Mouse (Mus musculus): ENCODE measurements around the gene Zbtb20.
A peak's percentile ranks its signal among the peaks of the same experiment; 100 is the strongest.

Gene Zbtb20

DNA sequence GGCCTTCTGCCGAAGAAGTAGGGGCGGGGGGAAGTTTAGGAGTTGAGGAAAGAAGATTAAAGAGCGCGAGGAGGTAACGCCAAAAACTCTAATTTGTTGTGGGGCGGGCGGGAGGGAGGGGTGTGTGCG lies at the start of gene Zbtb20:
Gene Zbtb20, plus strand, starts transcription at position 30 of the 129 bp plus-strand sequence.
- no peak for DNase-seq (ENCODE audit: low spot score)

DNA sequence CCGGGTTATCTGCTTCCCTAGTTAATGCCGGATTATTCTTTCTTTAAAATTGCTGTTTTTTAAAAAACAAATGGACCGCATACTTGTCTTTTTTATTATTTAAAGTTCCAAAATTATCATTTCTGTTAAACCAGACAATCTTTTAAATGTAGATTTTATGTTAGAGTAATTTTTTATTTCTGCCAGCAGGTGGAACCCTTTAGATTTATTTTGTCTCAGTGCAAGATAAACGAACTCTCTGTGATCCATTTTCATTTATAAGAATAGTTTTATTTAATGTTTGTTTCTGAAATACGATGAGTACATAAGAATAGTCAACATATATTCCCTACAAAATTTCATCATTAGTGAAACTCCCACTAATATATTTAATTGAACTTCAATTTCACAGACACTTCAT lies 39.7 kb upstream of the Zbtb20 start:
- peak; percentile 57 for DNase-seq (ENCODE audit: low spot score)

DNA sequence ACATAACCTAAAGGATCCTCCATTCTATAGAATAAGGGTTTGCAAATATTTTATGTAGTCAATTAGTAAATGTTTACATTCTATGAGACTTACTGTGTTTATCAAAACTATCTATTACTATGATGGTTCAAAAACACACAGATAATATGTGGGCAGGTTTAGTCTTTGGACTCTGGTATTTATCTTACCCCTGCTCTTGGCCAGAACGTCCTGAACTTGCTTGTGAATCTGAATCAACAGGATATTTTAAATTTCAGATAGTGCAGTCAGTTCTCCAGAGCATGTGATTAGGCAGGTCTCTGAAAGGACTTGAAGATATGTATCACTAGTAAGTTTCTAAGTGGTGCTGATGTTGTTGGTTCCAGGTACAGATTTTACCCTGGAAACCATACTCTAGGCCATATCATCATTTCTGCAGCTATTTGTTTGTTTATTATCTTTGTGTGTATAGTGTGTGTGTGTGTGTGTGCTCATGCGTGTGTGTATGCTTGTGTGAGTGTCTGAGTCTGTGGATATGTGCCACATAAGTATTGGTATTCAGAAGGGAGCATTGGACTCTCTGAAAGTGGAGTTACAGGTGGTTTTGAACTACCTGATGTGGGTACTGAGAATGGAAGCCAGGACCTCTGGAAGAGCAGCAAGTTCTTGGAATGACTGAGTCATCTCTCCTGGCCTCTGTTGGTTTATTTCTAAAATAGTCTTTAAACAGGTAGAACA lies 39.1 kb upstream of the Zbtb20 start:
- DNase-seq (ENCODE audit: low spot score) = no peak

DNA sequence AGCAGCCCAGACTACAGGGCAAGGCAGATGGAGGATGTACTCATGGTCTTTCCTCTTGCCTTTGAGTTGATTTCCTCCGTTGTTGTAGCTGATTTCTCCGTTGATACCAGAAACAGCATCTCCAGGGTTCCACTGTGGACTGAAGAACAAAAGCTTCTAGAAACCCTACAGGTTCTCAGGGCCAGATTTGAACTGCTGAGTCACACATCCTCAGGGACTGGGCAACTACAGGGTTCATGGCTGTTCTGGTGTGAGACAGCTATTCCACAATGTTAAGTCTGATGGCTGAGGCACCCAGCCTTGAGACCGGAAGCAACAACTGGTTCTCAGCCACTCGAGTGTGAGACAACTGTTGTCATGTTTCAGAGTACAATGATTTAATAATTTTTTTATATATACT lies 37.5 kb upstream of the Zbtb20 start:
- no peak for DNase-seq (ENCODE audit: low spot score)

DNA sequence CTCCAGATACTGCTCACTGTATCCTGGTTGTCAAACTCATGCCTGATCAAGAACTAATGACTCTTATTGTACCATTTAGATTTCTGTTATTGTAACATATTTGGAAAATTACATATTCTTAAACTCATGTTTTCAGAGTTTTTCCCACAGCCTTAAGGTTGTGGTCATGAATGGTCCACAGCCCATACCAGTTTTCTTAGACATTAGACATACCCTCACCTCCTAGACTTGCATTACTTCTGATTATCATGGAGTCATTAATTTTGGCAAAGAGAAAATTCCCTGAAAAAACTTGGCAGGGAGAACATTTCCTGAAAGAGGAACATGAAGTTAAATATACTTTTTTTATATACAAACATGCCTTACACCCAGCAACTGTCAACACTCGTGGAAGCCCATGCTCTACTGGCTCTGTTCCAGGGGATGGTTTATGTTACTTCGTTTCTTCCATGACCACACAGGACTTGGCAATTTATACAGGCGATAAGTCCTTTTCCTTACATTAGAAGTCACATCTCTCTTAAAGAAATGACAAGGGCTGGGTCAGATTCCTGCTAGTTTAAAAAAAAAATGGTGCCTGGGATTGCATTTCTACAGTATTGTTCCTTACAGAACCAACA lies 18.0 kb upstream of the Zbtb20 start:
- no peak for DNase-seq (ENCODE audit: low spot score)

DNA sequence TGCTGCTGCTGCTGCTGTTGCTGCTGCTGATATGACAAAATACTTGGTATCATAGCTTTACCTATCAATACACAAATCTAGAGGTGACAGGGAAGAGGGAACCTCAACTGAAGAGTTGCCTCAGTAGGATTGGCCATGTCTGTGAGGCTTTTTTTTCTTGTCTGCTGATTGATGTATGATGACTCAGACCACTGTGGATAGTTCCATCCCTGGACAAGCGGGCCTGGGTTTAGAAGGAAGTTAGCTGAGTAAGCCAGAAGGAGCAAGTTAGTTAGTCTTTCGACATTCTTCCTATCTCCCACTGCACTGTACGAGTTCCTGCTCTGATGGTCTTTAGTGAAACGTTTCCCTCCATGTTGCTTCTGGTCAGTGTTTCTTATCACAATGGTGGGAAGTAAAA lies 16.4 kb upstream of the Zbtb20 start:
- no peak for DNase-seq (ENCODE audit: low spot score)

DNA sequence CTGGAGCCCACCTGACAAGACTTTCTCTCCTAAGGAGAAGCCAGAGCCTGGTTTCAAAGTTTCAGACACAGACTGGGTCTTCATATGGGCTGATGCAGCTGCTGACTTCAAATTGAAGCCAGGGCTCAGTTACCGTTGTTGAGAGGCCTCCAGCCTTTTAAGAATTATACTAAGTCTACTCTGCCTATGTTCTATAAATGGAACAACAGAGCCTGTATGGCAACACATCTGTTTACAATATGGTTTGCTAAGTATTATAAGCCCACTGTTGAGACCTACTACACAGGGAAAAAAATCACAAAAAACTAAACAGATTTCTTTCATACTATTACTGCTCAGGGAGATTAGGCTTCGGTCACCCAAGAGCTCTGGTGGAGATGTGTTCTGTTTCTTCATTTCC lies 12.4 kb upstream of the Zbtb20 start:
- DNase-seq (ENCODE audit: low spot score) = no peak

DNA sequence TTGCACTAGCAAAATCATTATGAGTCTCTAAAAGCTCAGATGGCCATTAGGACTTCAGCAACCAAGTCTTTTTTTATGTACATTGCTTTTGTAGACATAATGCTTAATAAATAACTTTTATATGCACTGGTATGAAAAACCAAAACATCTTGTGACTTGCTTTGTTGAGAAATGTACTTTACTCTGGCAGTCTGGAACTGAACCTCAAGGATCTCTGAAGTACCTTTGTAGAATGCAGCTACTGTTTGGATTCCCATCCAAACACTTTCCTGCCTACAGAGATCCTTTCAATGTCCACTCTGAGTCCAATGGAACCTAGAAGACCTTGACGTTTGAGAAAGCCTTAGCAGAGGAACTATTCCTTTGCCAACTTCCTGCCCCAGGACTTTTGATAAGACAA lies 9.6 kb upstream of the Zbtb20 start:
- no peak for DNase-seq (ENCODE audit: low spot score)

DNA sequence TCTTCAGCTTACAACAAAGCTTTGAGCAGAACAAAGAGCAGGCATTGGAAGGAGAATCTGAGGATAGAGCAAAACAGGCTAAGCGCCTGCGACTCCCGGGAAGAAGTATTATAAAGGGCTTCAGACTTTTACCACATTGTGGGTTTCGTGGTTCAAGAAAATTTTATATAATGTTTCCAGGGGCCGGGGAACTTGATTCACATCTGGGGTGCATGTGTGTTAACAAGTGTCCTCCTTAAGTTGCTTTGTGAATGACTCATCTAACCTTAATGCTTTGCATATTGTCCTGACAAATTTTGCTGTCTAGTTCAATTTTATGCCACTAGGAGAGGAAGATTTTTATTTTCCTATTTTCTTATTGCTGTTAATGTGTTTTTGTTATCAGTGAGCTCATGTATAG lies 3.6 kb upstream of the Zbtb20 start:
- DNase-seq (ENCODE audit: low spot score) = peak; percentile 26

DNA sequence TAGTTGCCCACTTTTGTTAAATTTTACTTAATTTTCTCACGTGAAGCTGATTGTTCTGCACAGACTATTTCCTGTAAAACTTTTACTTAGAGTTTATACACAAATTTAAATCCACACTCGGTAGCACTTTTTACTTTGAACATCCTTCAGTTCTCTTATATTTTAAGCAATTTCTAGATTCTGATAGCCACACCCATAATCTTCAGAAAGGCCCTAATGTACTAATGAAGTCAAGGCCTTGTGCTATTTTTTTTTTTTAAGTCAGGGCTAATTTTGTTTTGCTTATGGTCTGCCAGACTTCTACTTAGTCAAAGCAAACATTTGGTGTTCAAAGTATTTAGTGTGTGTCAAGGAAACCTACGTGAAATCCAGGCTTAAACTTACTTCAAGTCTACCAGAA lies 1.7 kb upstream of the Zbtb20 start:
- DNase-seq (ENCODE audit: low spot score) = no peak

DNA sequence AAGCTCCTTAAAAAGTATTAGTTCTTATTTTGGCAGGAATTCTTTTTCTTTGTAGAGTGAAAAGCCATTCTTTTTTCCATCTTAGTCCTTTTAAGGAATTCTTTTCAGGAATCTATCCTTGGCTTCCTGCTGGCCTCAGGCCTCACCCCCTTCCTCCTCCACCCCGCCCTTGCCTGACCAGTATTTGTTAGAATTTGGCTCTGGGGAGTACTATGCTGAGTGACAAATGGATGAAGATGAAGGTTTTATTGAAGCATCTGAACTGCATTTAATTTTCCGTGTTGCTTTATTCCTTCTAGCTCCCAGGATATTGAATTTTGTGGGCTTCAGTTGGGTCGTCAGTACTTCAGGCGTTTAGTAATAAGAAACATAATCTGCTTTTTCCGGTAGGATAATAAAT lies 1.2 kb upstream of the Zbtb20 start:
- DNase-seq (ENCODE audit: low spot score) = peak; percentile 81

DNA sequence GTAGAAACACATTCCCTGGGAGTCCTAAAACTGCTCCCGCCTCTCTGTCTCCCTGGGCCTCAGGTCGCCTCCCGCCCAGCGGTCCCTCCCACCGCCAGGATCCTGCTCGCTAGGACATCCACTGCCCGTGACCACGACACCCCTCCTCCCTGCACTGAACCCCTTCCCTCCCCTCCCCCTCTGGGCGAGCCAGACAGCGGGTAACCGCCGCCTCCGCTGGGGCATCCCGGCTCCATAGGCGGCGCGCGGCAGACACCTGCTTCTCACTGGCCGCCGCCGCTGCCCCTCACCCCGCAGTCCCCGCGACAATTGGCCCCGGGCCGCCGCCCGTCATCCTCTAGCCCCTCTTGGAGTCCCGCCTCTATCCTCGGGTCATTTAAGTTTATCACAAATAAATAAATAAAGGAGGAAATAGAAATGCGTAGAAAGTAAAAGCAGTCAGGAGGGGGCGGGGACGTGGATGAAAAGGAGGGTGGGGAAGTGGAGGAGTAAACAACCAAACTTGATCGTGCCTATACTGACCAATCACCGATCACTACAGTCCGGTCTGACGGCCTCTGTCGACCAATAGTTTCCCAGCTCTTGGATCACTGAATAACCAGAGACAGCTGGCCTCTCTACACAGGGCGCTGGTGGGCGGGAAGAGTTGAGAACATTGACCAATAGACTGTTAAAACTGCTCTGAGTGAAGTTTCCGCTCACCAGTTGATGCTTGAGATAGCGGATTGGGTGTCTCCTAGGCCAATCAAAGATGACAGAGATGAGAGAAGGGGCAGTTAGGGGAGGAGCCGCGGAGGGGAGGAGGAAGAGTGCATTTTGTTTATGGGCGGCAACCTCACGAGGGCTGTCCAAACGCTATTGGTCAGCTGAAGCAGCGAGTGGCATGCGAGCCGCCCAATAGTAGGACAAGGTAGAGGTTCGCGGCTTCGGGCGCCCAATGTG lies 500 bp upstream of the Zbtb20 start:
- peak; percentile 100 for DNase-seq (ENCODE audit: low spot score)

DNA sequence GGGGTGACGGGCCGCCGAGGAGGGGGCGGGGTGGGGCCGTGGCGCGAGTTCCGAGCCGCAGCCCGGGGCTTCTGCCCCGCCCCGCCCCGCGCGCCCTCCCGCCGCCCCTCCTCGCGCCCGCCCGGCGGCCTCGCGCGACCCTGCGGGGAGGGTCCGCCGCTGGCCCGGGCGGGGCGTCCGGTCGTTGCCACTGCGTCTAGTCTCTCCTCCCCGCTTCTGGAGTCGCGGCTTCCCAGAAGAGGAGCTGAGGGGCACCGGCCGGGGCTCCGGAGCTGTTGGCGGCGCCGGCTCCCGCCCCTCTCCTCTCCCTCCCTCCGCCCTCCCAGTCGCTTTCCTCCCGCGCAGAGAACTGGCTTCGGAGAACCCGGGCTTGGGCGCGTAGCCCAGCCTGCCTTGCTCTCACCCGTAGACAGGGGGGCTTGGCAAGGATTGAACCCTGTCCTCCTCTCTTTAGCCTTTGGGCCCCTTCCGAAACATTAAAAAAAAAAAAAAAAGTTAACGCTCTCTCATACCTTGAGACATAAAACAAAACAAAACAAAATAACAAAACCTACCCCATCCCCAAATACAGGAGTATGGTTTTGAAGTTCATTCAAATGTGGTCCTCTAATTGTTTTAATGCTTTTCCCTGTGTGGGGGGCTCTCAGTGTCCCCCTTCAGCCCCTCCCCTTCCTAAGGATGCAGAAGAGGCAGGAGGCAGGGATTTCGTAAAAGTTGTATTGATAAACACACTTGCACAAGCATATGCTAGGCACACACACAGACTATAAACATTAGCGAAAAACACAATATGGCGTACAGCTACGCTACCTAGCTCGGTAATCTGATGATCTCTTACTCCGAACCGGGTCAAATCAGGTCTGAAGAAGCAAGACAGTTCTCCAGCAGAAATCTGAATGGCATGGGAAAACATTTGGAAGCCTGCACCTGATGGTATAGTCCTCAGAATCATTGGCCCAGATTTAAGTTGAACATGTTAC lies 630 bp downstream of the Zbtb20 start:
- peak; percentile 79 for DNase-seq (ENCODE audit: low spot score)

DNA sequence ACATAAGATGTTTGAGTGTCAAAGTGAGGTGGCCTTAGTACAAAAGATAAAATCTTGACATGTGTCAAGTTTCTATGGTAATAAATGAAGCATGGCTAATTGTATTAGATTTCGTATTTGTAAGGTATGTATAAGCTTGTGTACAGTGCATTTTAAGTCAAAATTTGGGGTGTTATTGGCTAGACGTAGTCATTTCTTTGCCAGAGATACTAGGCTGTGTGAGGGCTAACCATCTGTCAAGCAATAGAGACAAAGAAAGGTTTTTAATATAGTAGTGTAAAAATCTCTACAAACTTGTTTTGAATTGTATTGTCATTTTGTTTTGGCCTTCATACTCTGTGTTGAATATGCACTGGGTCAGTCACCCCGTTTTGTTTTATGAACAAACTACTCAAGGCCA lies 4.4 kb downstream of the Zbtb20 start:
- DNase-seq (ENCODE audit: low spot score) = no peak

DNA sequence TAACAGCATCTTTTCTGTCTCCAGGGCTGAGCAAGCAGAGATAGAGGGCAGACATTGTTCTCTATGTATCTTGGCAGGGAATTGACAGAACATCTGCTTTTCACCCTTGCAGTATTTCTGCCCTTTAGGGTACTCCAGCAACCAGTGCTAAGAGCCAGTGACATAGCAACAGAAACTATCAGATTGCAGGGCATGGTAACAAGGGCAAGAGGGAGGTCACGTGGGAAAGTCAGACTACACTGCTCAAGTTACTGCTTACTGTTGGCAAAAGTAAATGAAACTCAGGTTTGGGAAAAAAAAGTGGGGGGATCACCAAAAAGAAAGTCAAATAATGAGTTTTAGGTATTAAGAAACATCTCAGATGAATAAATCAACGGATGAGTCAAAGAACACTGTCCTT lies 9.9 kb downstream of the Zbtb20 start:
- DNase-seq (ENCODE audit: low spot score) = peak; percentile 31

DNA sequence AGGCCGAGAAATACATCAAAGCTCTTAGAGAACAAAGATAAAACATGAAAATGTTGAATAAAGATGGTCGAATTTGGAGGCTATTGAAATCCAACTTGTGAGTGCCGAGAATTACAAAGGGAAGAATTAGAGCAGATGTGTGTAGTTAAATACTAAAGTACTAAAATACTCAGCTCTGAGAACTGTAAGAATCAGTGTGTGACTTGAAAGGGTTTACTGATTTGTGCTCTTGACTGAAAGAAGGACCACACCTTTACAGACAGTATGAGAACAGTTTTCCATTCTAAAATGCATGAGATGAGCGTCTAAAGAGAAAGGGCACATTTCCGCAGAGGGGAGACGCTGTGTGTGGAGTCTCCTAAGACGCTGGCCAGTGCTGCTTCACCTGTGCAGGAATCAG lies 10.3 kb downstream of the Zbtb20 start:
- no peak for DNase-seq (ENCODE audit: low spot score)

DNA sequence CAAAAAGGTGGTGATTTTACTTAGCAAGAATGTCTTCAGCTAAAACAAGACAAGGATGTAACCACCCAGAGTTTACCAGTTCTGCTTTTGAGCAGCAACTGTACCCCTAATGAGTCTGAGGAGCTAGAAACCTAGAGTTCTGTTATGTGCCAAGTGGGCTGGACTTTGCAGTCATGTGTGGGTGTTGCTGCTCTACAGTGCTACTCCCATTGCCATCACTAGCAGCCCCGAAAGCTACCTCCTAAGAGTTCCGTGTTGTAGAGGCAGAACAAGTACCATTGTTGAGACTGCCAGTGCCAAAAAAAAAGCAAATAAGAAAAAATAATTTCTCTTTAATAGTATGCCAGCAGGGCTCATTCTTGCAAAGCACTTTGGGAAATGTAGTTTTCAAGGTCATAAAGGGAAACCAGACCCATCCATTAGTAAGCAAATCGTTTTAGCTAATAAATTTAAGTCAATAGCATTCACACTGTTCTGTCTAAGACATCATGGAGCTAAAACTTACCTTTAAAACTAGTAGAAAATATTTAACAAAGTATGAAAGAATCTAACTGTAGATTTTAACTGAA lies 21.5 kb downstream of the Zbtb20 start:
- no peak for DNase-seq (ENCODE audit: low spot score)

DNA sequence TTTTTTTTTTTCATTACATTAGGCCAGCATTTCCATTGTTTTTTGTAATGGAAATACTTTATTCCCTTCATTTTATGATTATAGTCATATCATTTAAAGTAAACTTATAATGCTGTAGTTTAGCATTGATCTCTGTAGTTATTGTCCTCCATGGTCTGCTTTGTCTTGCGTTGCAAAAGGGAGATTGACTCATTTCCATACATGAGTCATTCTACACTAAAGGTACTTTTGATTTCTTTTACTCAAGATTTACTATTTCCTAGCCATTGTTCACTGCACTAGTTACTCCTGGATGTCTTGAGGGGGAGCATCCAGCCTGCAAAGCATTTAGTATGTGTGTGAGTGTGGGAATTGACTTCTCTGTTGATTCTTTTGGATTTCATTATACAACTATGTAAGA lies 24.6 kb downstream of the Zbtb20 start:
- no peak for DNase-seq (ENCODE audit: low spot score)

DNA sequence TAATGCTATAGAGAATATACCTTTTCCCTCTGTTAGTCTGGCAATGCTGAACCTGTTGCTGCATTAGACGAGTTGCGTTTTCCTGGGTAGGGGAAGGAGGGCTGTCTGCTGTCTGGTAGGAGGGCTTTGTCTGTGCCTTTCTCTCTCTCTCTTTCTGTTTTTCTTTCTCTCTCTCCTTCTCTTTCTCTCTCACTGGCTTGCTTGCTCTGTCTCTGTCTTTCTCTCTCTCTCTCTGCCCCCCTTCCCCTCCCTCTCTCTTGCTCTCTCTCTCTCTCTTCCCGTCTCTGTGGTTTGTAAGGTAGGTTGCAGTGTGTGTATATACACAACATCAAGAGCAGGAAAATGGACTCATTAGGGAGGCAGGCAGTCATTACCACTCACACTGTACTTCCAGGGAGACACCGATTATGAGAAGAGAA lies 31.6 kb downstream of the Zbtb20 start:
- no peak for DNase-seq (ENCODE audit: low spot score)

DNA sequence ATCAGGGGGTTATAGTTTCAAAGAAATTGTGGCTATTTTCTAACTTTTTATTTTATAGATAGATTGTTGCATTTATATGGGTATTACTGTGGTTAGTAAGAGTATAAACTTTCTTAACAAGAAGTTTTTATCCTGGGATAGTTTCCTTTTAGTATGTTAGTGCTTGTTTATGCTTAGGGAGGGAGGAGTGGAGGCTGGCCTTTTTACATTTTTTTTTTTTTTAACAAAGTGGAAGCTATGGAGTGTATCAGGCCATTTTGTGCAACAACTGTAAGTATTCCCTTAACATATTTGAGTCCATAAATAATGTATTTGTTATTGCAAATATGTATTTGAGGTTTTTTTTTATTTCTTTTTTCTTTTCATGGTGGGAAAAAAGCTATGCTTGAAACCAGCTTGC lies 32.7 kb downstream of the Zbtb20 start:
- DNase-seq (ENCODE audit: low spot score) = no peak

DNA sequence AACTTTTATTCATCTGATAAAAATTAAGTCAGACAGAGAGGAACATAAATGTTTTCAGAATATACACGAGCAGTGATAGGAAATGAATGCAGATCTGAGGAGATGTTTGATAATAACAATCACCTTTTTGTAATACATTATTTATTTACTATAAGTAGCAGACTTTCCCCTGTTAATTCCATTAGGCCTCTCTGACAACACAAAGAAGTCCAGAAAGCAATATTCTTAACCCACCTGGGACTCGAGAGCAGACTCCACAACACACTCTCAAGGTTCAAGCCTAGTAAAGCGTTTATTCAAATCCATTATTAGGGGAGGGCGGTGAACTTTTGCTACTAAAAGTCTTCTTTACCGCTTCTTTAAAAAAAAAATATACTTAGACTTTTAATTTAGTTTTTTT lies 33.2 kb downstream of the Zbtb20 start:
- DNase-seq (ENCODE audit: low spot score) = no peak

DNA sequence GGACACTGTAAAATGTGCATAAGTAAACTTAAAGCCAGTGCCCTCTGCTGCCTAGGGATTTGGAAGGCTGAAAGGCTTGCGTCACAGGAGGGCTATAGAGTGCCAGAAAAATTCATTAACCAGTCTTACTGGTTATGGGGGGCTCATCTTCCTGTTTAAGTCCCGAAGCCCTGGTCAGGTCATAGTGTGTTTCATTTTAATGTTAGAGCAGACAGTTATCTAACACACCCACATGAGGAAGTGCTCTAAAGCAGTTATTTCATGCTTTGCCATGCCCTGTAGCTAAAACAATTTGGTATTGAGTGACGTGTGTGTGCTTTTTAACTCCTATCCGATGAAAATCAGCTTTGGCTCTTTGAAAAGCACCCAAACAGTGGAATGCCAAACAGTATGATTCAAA lies 34.3 kb downstream of the Zbtb20 start:
- peak; percentile 40 for DNase-seq (ENCODE audit: low spot score)
